Mouse (Mus musculus) CH12.LX (cell line): Measurements from ENCODE around the gene Sepsecs.

Source experiments
- CHD1 ChIP-seq: IDR thresholded peaks from 2 replicates; pipeline ENCODE4 v1.6.1; 2012; ENCODE audit warnings: low read depth, low read length, improper control_type of control experiment, inconsistent platforms
- CTCF ChIP-seq, 2 experiments: IDR thresholded peaks in 1 of 2; conservative IDR thresholded peaks in 1 of 2; 2 replicates each; pipeline ENCODE4 v1.5.1; 2011 to 2012; ENCODE audit warnings: low read depth in 2 of 2, low read length in 2 of 2, improper control_type of control experiment in 1 of 2, inconsistent platforms in 1 of 2, mild to moderate bottlenecking in 1 of 2, moderate library complexity in 1 of 2
- POLR2A ChIP-seq: IDR thresholded peaks from 2 replicates; pipeline ENCODE4 v1.6.1; 2011; ENCODE audit warnings: low read depth, mild to moderate bottlenecking, improper control_type of control experiment, low read length

DNA sequence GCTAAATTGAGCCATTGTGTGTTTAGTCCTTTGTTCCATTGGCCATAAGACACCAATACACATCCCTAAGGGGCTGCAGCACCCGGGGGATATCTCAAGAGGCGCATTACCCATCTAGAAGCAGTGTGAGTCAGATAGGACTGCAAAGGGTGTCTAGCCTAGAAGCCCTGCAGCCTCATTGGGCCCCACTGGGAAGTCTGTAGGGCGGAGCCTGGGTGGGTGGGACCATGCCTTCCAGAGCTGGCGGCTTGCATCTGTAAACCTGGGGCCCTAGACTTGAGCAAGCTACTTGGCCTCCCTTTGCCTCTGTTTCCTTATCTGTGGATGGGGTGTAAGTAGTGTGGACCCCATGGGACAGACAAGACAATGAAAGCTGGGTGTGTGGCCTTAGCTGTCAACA, 54.8 kb downstream of the Sepsecs start:
- TF ChIP-seq CTCF (conservative IDR thresholded peaks at IDR 0.05 in 1 of 2, IDR thresholded peaks at IDR 0.05 in 1 of 2; ENCODE audit: low read depth in 2 of 2, low read length in 2 of 2) (no peak), POLR2A (no peak), CHD1 (no peak)
